Mouse (Mus musculus): ENCODE data around the gene Tcf23. TPM values are rescaled to one million over a fixed set of nuclear protein-coding genes. Genes with fewer than 3 reads are reported as not detected.
A peak's percentile ranks its signal among the peaks of the same experiment; 100 is the strongest.

Gene Tcf23
- polyA plus RNA-seq (2014; fragmentation: Nextera tagmentation; extraction: Ambion mirVana), result 0.50 and 0.55 TPM in 2 replicates

- ATAC-seq (ENCODE audit: insufficient number of reproducible peaks, insufficient read depth, low FRiP score, low read depth), result peak; percentile 46; the same call in 1 of the 2 replicates
- Histone ChIP-seq H3K27ac (ENCODE audit: low read length) (no peak within 1 kb of the TSS), H3K4me1 (ENCODE audit: control insufficient read depth, insufficient read depth, low read length) (no peaks in the 10 kb centered on the region)
These were observed at the start of gene Tcf23 for GRCm38 (mm10) chr5:30968416-30968815. Gene Tcf23, plus strand, starts transcription at chr5:30968662.

GRCm38 (mm10) chr5:30918691-30919090 lies 49.8 kb upstream of the Tcf23 start:
- ATAC-seq (ENCODE audit: insufficient number of reproducible peaks, insufficient read depth, low FRiP score, low read depth), result no peak
- Histone ChIP-seq H3K9ac (replicated peaks; ENCODE audit: low read depth, low read length) (no peak overlapping the region), H3K36me3 (ENCODE audit: control insufficient read depth, insufficient read depth, low read length) (peaks cover 37% of the 10 kb centered on the region), H3K27me3 (ENCODE audit: control insufficient read depth, insufficient read depth, low read length) (no peaks in the 10 kb centered on the region), H3K4me1 (ENCODE audit: control insufficient read depth, insufficient read depth, low read length) (peaks cover 22% of the 10 kb centered on the region), H3K4me2 (replicated peaks; ENCODE audit: low read depth, low read length) (no peak overlapping the region), H3K27ac (ENCODE audit: low read length) (no peak overlapping the region), H3K4me3 (ENCODE audit: low read depth, low read length) (no peak overlapping the region), H3K9me3 (ENCODE audit: control insufficient read depth, low read depth, low read length) (no peaks in the 10 kb centered on the region)
- 72% methylated on average over 8 of the region's 8 CpGs for WGBS

More at GRCm38 (mm10) chr5:30968416-30968815, at the start of gene Tcf23:
- H3K27me3 ChIP-seq (ENCODE audit: control insufficient read depth, insufficient read depth, low read length), result no peaks in the 10 kb centered on the region
- H3K9ac ChIP-seq (replicated peaks; ENCODE audit: low read depth, low read length), result no peak within 1 kb of the TSS
- no peak within 1 kb of the TSS for H3K4me2 ChIP-seq (replicated peaks; ENCODE audit: low read depth, low read length)
- 63% methylated on average over 8 of the region's 8 CpGs for WGBS
- no peaks in the 10 kb centered on the region for H3K36me3 ChIP-seq (ENCODE audit: control insufficient read depth, insufficient read depth, low read length)
- H3K9me3 ChIP-seq (ENCODE audit: control insufficient read depth, low read depth, low read length), result no peaks in the 10 kb centered on the region
- no peak within 1 kb of the TSS for H3K4me3 ChIP-seq (ENCODE audit: low read depth, low read length)

GRCm38 (mm10) chr5:30919831-30920614 lies 48.4 kb upstream of the Tcf23 start:
- H3K36me3 ChIP-seq (ENCODE audit: control insufficient read depth, insufficient read depth, low read length), result peaks cover 37% of the 10 kb centered on the region
- H3K4me2 ChIP-seq (replicated peaks; ENCODE audit: low read depth, low read length), result no peak overlapping the region
- no peak for ATAC-seq (ENCODE audit: insufficient number of reproducible peaks, insufficient read depth, low FRiP score, low read depth)
- H3K9me3 ChIP-seq (ENCODE audit: control insufficient read depth, low read depth, low read length), result no peaks in the 10 kb centered on the region
- peaks cover 22% of the 10 kb centered on the region for H3K4me1 ChIP-seq (ENCODE audit: control insufficient read depth, insufficient read depth, low read length)
- 70% methylated on average over 11 of the region's 11 CpGs for WGBS
- H3K27me3 ChIP-seq (ENCODE audit: control insufficient read depth, insufficient read depth, low read length), result no peaks in the 10 kb centered on the region
- H3K4me3 ChIP-seq (ENCODE audit: low read depth, low read length), result no peak overlapping the region
- no peak overlapping the region for H3K9ac ChIP-seq (replicated peaks; ENCODE audit: low read depth, low read length)
- no peak overlapping the region for H3K27ac ChIP-seq (ENCODE audit: low read length)

- 51% methylated on average over 19 of the region's 19 CpGs for WGBS
- no peak overlapping the region for H3K9ac ChIP-seq (replicated peaks; ENCODE audit: low read depth, low read length)
These were observed 47.8 kb upstream of the Tcf23 start for GRCm38 (mm10) chr5:30920621-30921020.

GRCm38 (mm10) chr5:30921256-30922033 lies 47.0 kb upstream of the Tcf23 start, which contains the start of gene Khk:
Gene Khk, plus strand, starts transcription at chr5:30921431.
- ATAC-seq (ENCODE audit: insufficient number of reproducible peaks, insufficient read depth, low FRiP score, low read depth), result peak; percentile 85
- H3K36me3 ChIP-seq (ENCODE audit: control insufficient read depth, insufficient read depth, low read length), result peaks cover 37% of the 10 kb centered on the region

More at GRCm38 (mm10) chr5:30920621-30921020, 47.8 kb upstream of the Tcf23 start:
- no peak for ATAC-seq (ENCODE audit: insufficient number of reproducible peaks, insufficient read depth, low FRiP score, low read depth)
- Histone ChIP-seq H3K36me3 (ENCODE audit: control insufficient read depth, insufficient read depth, low read length) (peaks cover 37% of the 10 kb centered on the region), H3K9me3 (ENCODE audit: control insufficient read depth, low read depth, low read length) (no peaks in the 10 kb centered on the region), H3K4me3 (ENCODE audit: low read depth, low read length) (0 out of 2 replicates have a peak overlapping the region, but pooled peaks have one; percentile 0), H3K4me2 (replicated peaks; ENCODE audit: low read depth, low read length) (peak overlapping the region; percentile 84; the same call in 1 of the 2 replicates), H3K27ac (ENCODE audit: low read length) (no peak overlapping the region), H3K27me3 (ENCODE audit: control insufficient read depth, insufficient read depth, low read length) (no peaks in the 10 kb centered on the region), H3K4me1 (ENCODE audit: control insufficient read depth, insufficient read depth, low read length) (peaks cover 19% of the 10 kb centered on the region)

GRCm38 (mm10) chr5:30922581-30923041 lies 45.9 kb upstream of the Tcf23 start:
- WGBS, result 53% methylated on average over 10 of the region's 10 CpGs
- Histone ChIP-seq H3K4me1 (ENCODE audit: control insufficient read depth, insufficient read depth, low read length) (peaks cover 15% of the 10 kb centered on the region), H3K9me3 (ENCODE audit: control insufficient read depth, low read depth, low read length) (no peaks in the 10 kb centered on the region), H3K27ac (ENCODE audit: low read length) (peak overlapping the region; percentile 81; the same call in 1 of the 2 replicates), H3K4me3 (ENCODE audit: low read depth, low read length) (peak overlapping the region; percentile 37; the same call in 1 of the 2 replicates), H3K9ac (replicated peaks; ENCODE audit: low read depth, low read length) (0 out of 2 replicates have a peak overlapping the region, but pooled peaks have one; percentile 37), H3K27me3 (ENCODE audit: control insufficient read depth, insufficient read depth, low read length) (no peaks in the 10 kb centered on the region), H3K36me3 (ENCODE audit: control insufficient read depth, insufficient read depth, low read length) (peaks cover 28% of the 10 kb centered on the region), H3K4me2 (replicated peaks; ENCODE audit: low read depth, low read length) (peak overlapping the region; percentile 84)
- no peak for ATAC-seq (ENCODE audit: insufficient number of reproducible peaks, insufficient read depth, low FRiP score, low read depth)

More at GRCm38 (mm10) chr5:30921256-30922033, 47.0 kb upstream of the Tcf23 start, which contains the start of gene Khk:
- Histone ChIP-seq H3K4me3 (ENCODE audit: low read depth, low read length) (peak within 1 kb of the TSS; percentile 37), H3K4me1 (ENCODE audit: control insufficient read depth, insufficient read depth, low read length) (peaks cover 18% of the 10 kb centered on the region), H3K9me3 (ENCODE audit: control insufficient read depth, low read depth, low read length) (no peaks in the 10 kb centered on the region), H3K9ac (replicated peaks; ENCODE audit: low read depth, low read length) (peak within 1 kb of the TSS; percentile 37), H3K27me3 (ENCODE audit: control insufficient read depth, insufficient read depth, low read length) (no peaks in the 10 kb centered on the region), H3K4me2 (replicated peaks; ENCODE audit: low read depth, low read length) (peak within 1 kb of the TSS; percentile 84), H3K27ac (ENCODE audit: low read length) (peak within 1 kb of the TSS; percentile 81)
- 1% methylated on average over 39 of the region's 40 CpGs for WGBS

GRCm38 (mm10) chr5:30923119-30923518 lies 45.3 kb upstream of the Tcf23 start:
- Histone ChIP-seq H3K36me3 (ENCODE audit: control insufficient read depth, insufficient read depth, low read length) (peaks cover 23% of the 10 kb centered on the region), H3K4me1 (ENCODE audit: control insufficient read depth, insufficient read depth, low read length) (peaks cover 15% of the 10 kb centered on the region), H3K27ac (ENCODE audit: low read length) (no peak overlapping the region), H3K9ac (replicated peaks; ENCODE audit: low read depth, low read length) (no peak overlapping the region), H3K27me3 (ENCODE audit: control insufficient read depth, insufficient read depth, low read length) (no peaks in the 10 kb centered on the region), H3K4me2 (replicated peaks; ENCODE audit: low read depth, low read length) (peak overlapping the region; percentile 84; the same call in 1 of the 2 replicates), H3K4me3 (ENCODE audit: low read depth, low read length) (no peak overlapping the region), H3K9me3 (ENCODE audit: control insufficient read depth, low read depth, low read length) (no peaks in the 10 kb centered on the region)
- 74% methylated on average over 6 of the region's 6 CpGs for WGBS
- no peak for ATAC-seq (ENCODE audit: insufficient number of reproducible peaks, insufficient read depth, low FRiP score, low read depth)

- H3K9me3 ChIP-seq (ENCODE audit: control insufficient read depth, low read depth, low read length), result no peaks in the 10 kb centered on the region
- ATAC-seq (ENCODE audit: insufficient number of reproducible peaks, insufficient read depth, low FRiP score, low read depth), result no peak
- peaks cover 12% of the 10 kb centered on the region for H3K4me1 ChIP-seq (ENCODE audit: control insufficient read depth, insufficient read depth, low read length)
- peaks cover 11% of the 10 kb centered on the region for H3K36me3 ChIP-seq (ENCODE audit: control insufficient read depth, insufficient read depth, low read length)
- H3K4me3 ChIP-seq (ENCODE audit: low read depth, low read length), result no peak overlapping the region
- WGBS, result 79% methylated on average over 8 of the region's 8 CpGs
- no peak overlapping the region for H3K9ac ChIP-seq (replicated peaks; ENCODE audit: low read depth, low read length)
- no peaks in the 10 kb centered on the region for H3K27me3 ChIP-seq (ENCODE audit: control insufficient read depth, insufficient read depth, low read length)
- H3K27ac ChIP-seq (ENCODE audit: low read length), result no peak overlapping the region
- no peak overlapping the region for H3K4me2 ChIP-seq (replicated peaks; ENCODE audit: low read depth, low read length)
These were observed 43.8 kb upstream of the Tcf23 start for GRCm38 (mm10) chr5:30924614-30925013.
